Mouse (Mus musculus) intestine, postnatal 0 days (tissue): ENCODE data around the gene Slc3a2. TPM values are rescaled to one million over a fixed set of nuclear protein-coding genes. Genes with fewer than 3 reads are reported as not detected.

ENCODE experiments used
- ATAC-seq: fragments of 200-750 bp; cut with Nextera tagmentation; 2 replicates; pipeline ENCODE4 v1.8.0; 2017; ENCODE audit warnings: mild to moderate bottlenecking, moderate TSS enrichment, moderate library complexity
- H3K27ac ChIP-seq: fragments of 300-500 bp; sonication (generic); 2 replicates; pipeline ENCODE4 v1.5.1; 2014; ENCODE audit warnings: mild to moderate bottlenecking, low read depth, low read length, moderate library complexity
- H3K27me3 ChIP-seq: fragments of 300-500 bp; sonication (generic); replicated peaks from 2 replicates; pipeline ENCODE4 v1.6.1; 2014; ENCODE audit warnings: low read length, mixed read lengths; ENCODE audit not compliant: control insufficient read depth, insufficient read depth
- H3K36me3 ChIP-seq: fragments of 300-500 bp; sonication (generic); 2 replicates; pipeline ENCODE4 v1.6.1; 2014; ENCODE audit warnings: mild to moderate bottlenecking, moderate library complexity; ENCODE audit not compliant: control insufficient read depth, insufficient read depth
- H3K4me1 ChIP-seq: fragments of 300-500 bp; sonication (generic); replicated peaks from 2 replicates; pipeline ENCODE4 v1.6.1; 2014; ENCODE audit warnings: antibody characterized with exemption, low read length, mixed read lengths; ENCODE audit not compliant: control insufficient read depth, insufficient read depth
- H3K4me2 ChIP-seq: fragments of 300-500 bp; sonication (generic); replicated peaks from 2 replicates; pipeline ENCODE4 v1.6.1; 2014; ENCODE audit warnings: low read depth, mild to moderate bottlenecking, moderate library complexity
- H3K4me3 ChIP-seq: fragments of 300-500 bp; sonication (generic); 2 replicates; pipeline ENCODE4 v1.5.1; 2014; ENCODE audit warnings: low read depth, low read length
- H3K9ac ChIP-seq: fragments of 300-500 bp; sonication (generic); 2 replicates; pipeline ENCODE4 v1.6.1; 2014; ENCODE audit warnings: mild to moderate bottlenecking, low read depth, low read length
- H3K9me3 ChIP-seq: fragments of 300-500 bp; sonication (generic); 2 replicates; pipeline ENCODE4 v1.6.1; 2016; ENCODE audit warnings: mixed run types; ENCODE audit not compliant: control insufficient read depth
- CTCF ChIP-seq: sonication (generic); IDR thresholded peaks from 2 replicates; pipeline ENCODE4 v1.5.1; 2016; ENCODE audit warnings: low read depth, mild to moderate bottlenecking, control low read depth, antibody characterized with exemption, moderate library complexity
- WGBS: fragments of 180-500 bp; shearing (Covaris S2); extraction: QIAGEN DNeasy Blood & Tissue Kit; methylation state at CpG from one replicate; pipeline ENCODE4 v1.1.7; 2014; 5-methylcytosine and 5-hydroxymethylcytosine counted together
- polyA plus RNA-seq: library from polyadenylated mRNA; unstranded; fragments of >200 nt; fragmentation: Nextera tagmentation; extraction: Ambion mirVana; gene quantifications from 2 replicates; pipeline ENCODE4 v1.2.1, GENCODE M21; 2015

Gene Slc3a2
- polyA plus RNA-seq, 1 experiment from 2014 or later: 237 TPM

- H3K27ac ChIP-seq: peak overlapping the region; percentile 58; the same call in 1 of the 2 replicates
- H3K4me2 ChIP-seq: no peak overlapping the region
- H3K36me3 ChIP-seq: no peaks in the 10 kb centered on the region
- peak; percentile 23; the same call in 1 of the 2 replicates for ATAC-seq
- no peak overlapping the region for H3K9ac ChIP-seq
- no peaks in the 10 kb centered on the region for H3K4me1 ChIP-seq
- no peaks in the 10 kb centered on the region for H3K9me3 ChIP-seq
- WGBS: 60% methylated on average over 8 of the region's 10 CpGs
- H3K4me3 ChIP-seq: no peak overlapping the region
- no peak for TF ChIP-seq CTCF
- H3K27me3 ChIP-seq: no peaks in the 10 kb centered on the region
Measured at GRCm38 (mm10) chr19:8716767-8717475, 6.2 kb downstream of the Slc3a2 start.

- 83% methylated on average over 10 of the region's 10 CpGs for WGBS
- TF ChIP-seq CTCF: no peak
- no peaks in the 10 kb centered on the region for H3K27me3 ChIP-seq
- peak overlapping the region; percentile 47 for H3K27ac ChIP-seq
- H3K4me3 ChIP-seq: no peak overlapping the region
- H3K4me1 ChIP-seq: no peaks in the 10 kb centered on the region
- H3K36me3 ChIP-seq: no peaks in the 10 kb centered on the region
- no peak overlapping the region for H3K4me2 ChIP-seq
- ATAC-seq: no peak
- H3K9ac ChIP-seq: no peak overlapping the region
- no peaks in the 10 kb centered on the region for H3K9me3 ChIP-seq
Measured at GRCm38 (mm10) chr19:8715868-8716766, 7.1 kb downstream of the Slc3a2 start.

DNA sequence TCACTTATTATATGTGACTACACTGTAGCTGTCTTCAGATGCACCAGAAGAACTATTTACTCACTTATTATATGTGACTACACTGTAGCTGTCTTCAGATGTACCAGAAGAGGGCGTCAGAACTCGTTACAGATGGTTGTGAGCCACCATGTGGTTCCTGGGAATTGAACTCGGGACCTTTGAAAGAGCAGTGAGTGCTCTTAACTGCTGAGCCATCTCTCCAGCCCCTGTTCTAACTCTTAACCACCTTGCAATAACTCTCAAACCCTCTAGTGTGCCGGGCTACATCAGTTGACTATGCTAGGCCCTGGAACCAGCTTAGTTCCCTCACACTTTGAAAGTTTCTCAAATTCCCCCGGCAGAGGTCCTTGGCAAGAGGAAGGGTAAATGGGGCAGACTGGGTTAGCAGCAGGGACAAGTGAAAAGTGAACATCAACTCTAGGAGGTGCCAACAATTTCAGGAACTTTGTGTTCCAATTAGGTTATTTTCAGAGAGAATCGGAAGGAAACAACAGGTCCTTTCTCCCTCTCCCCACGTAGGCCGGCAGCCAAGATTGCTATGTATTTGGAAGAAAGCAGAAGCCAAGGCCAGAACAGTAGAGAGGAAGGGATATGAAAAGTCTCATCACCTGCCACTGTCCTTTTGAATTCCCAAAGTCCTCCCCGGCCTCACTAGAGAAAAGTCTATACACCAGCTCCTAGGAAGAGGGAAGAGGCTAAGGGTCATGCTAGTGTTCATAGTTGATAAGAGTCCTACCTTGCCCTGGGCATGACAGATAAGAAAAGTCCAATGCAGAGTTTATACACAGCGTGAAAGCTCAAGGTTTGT is 8.3 kb downstream of the Slc3a2 start:
- peak; percentile 31 for ATAC-seq
- TF ChIP-seq CTCF: peak; percentile 34
- H3K4me2 ChIP-seq: 0 out of 2 replicates have a peak overlapping the region, but pooled peaks have one; percentile 69
- H3K36me3 ChIP-seq: peaks cover 10% of the 10 kb centered on the region
- no peaks in the 10 kb centered on the region for H3K9me3 ChIP-seq
- H3K27ac ChIP-seq: peak overlapping the region; percentile 97
- no peak overlapping the region for H3K9ac ChIP-seq
- H3K27me3 ChIP-seq: no peaks in the 10 kb centered on the region
- no peak overlapping the region for H3K4me3 ChIP-seq
- no peaks in the 10 kb centered on the region for H3K4me1 ChIP-seq
- 55% methylated on average over 10 of the region's 10 CpGs for WGBS

DNA sequence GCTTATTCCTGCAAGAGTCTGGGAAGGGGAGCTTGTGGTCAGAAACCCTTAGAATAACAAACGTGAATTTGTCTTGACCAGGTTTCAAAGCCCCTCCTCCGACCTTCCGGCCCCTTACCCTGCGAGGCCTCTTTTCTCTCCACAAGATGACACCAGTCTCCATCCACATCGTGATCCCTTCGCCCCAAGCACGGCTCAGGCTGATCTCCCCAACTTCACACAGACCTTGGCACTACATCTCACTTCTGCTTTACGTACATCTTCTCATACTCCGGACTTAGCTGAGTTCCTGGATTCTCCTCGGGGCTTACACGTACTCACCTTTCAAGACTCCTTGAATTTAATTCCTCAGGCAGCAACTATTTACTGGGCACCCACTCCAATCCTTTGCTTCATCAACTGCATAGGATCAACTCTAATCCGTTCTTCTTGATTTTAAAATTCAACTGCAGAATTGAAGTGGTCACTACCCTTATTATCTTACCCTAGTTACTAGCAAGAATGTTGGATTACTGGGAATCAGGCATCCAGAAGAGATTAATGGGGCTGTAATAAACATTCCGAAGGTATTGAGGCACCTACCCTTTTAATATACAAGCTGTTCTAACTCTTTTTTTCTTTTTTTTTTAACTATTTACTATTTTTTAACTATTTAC is 9.0 kb downstream of the Slc3a2 start:
- peak overlapping the region; percentile 90; the same call in 1 of the 2 replicates for H3K9ac ChIP-seq
- no peaks in the 10 kb centered on the region for H3K27me3 ChIP-seq
- WGBS: 8% methylated on average over 13 of the region's 13 CpGs
- H3K36me3 ChIP-seq: peaks cover 18% of the 10 kb centered on the region
- no peak for ATAC-seq
- H3K4me3 ChIP-seq: peak overlapping the region; percentile 96
- H3K27ac ChIP-seq: peak overlapping the region; percentile 97
- peak overlapping the region; percentile 69 for H3K4me2 ChIP-seq
- TF ChIP-seq CTCF: no peak
- no peaks in the 10 kb centered on the region for H3K9me3 ChIP-seq
- H3K4me1 ChIP-seq: no peaks in the 10 kb centered on the region

- Histone ChIP-seq H3K4me3 (peak overlapping the region; percentile 96), H3K36me3 (peaks cover 24% of the 10 kb centered on the region), H3K9ac (peak overlapping the region; percentile 90), H3K4me2 (peak overlapping the region; percentile 69), H3K27ac (peak overlapping the region; percentile 97), H3K4me1 (no peaks in the 10 kb centered on the region), H3K9me3 (no peaks in the 10 kb centered on the region), H3K27me3 (no peaks in the 10 kb centered on the region)
- peak; percentile 91 for TF ChIP-seq CTCF
- WGBS: under 1% methylated on average over 51 of the region's 51 CpGs
- ATAC-seq: peak; percentile 83
Measured at GRCm38 (mm10) chr19:8713306-8713996, 9.7 kb downstream of the Slc3a2 start.
